Mouse (Mus musculus) liver, postnatal 0 days (tissue): Measurements from ENCODE around the gene Xpnpep1.

Source experiments
- CTCF ChIP-seq: sonication (generic); IDR thresholded peaks from 2 replicates; pipeline ENCODE4 v1.5.1; 2016; ENCODE audit warnings: antibody characterized with exemption, low read depth
- EP300 ChIP-seq: IDR thresholded peaks from 2 replicates; pipeline ENCODE4 v1.6.1; 2016; ENCODE audit warnings: antibody characterized with exemption, low read depth, mild to moderate bottlenecking

- TF ChIP-seq CTCF (no peak), EP300 (no peak)
Measured at GRCm38 (mm10) chr19:53066531-53066930, 26.5 kb upstream of the Xpnpep1 start.
